In the genomic region with DNA sequence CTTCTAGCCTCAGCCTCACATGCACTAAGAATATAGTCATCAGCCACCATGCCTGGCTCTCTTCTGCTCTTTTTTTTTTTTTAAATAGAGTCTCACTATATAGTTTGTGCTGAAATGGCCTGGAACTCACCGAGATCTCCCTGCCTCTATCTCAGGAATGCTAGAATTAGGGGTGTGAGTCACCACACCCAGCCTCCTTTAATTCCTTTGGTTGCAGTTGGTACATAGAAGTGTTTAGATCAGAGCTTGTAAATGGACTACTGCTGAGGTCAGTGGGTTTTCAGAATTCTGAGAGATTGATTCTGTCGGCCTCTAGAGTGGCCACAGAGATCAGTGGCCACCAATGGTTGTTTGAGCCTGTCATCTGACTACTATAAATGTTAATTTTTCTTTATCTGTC, we compare ENCODE assay signal across 22 mouse cellular contexts. TPM values are rescaled to one million over a fixed set of nuclear protein-coding genes. Genes with fewer than 3 reads are reported as not detected.
A peak's percentile ranks its signal among the peaks of the same experiment; 100 is the strongest.
DNase-seq lines count a peak whose midpoint lies in the region; ATAC-seq and TF ChIP-seq lines count a peak whose summit lies in the region.
"Had no signal": no experiment of that assay in that cellular context is flagged by ENCODE, and none has a peak within 500 bp of the region (broad histone marks: within the 10 kb centered on the region; RNA-seq: fewer than 3 reads in every experiment).

No protein-coding gene starts in this region.

- 50% methylated on average over 2 of the region's 2 CpGs for WGBS in lung, adult 2 months

- TF ChIP-seq CTCF in lung, adult 2 months (IDR thresholded peaks at IDR 0.05; ENCODE audit: insufficient read depth, low read length): no peak
- TF ChIP-seq CTCF in CH12.LX (conservative IDR thresholded peaks at IDR 0.05 in 1 of 2, IDR thresholded peaks at IDR 0.05 in 1 of 2; ENCODE audit: low read depth in 2 of 2, low read length in 2 of 2): no peak

- no peak for TF ChIP-seq RAD21 in CH12.LX (IDR thresholded peaks at IDR 0.05; ENCODE audit: low read depth, low read length)

- no peaks in the 10 kb centered on the region for H3K4me1 ChIP-seq in lung, adult 2 months (ENCODE audit: control insufficient read depth, insufficient read depth, low read length)
- peaks cover 0 to 9% of the 10 kb centered on the region in 2 experiments; a peak in 2 of 4 replicates for H3K4me1 ChIP-seq in CH12.LX (ENCODE audit: control insufficient read depth in 1 of 2, insufficient read depth in 2 of 2)
- H3K4me1 ChIP-seq: embryonic facial prominence, embryonic 13.5 days; heart, embryonic 10.5 days had no signal

- no peak for TF ChIP-seq POLR2A in lung, adult 2 months (IDR thresholded peaks at IDR 0.05; ENCODE audit: borderline replicate concordance, extremely low read depth, low read depth, low read length)
- no peak for TF ChIP-seq POLR2A in CH12.LX (IDR thresholded peaks at IDR 0.05; ENCODE audit: low read depth, low read length)

- no peaks in the 10 kb centered on the region for H3K27me3 ChIP-seq in CH12.LX (replicated peaks)
- H3K27me3 ChIP-seq: forebrain, embryonic 13.5 days; hindbrain, embryonic 15.5 days had no signal

- peak overlapping the region; percentile 78 for H3K4me2 ChIP-seq in CH12.LX (ENCODE audit: insufficient read depth, low read depth, poor library complexity, severe bottlenecking)
- H3K4me2 ChIP-seq: embryonic facial prominence, embryonic 13.5 days; forebrain, embryonic 13.5 days; hindbrain, embryonic 15.5 days had no signal

- no peak for ATAC-seq in CD4-positive, CD25-positive, alpha-beta regulatory T cell, adult 4 months
- ATAC-seq: forebrain, embryonic 13.5 days; intestine, embryonic 16.5 days had no signal

- dilution Hi-C loops in CH12.LX (cut with MboI; ENCODE audit: extremely low pct_ligation_motif_present, extremely low pct_unique_long_range_greater_than_20kb, low sequenced_read_pairs): no loop called here

- no peak overlapping the region for H3K27ac ChIP-seq in CH12.LX (ENCODE audit: insufficient read depth, low read depth)
- H3K27ac ChIP-seq: embryonic facial prominence, embryonic 13.5 days; forebrain, embryonic 13.5 days; heart, embryonic 10.5 days; hindbrain, embryonic 15.5 days had no signal

- TF ChIP-seq EP300 in CH12.LX (IDR thresholded peaks at IDR 0.05; ENCODE audit: low read length): no peak

- H3K4me3 ChIP-seq in lung, adult 2 months (replicated peaks; ENCODE audit: extremely low read depth, low read depth, low read length): no peak overlapping the region
- no peak overlapping the region for H3K4me3 ChIP-seq in CH12.LX (replicated peaks in 1 of 3; ENCODE audit: low read depth in 2 of 3, low read length in 2 of 3, poor library complexity in 1 of 3)
- H3K4me3 ChIP-seq: embryonic facial prominence, embryonic 13.5 days; forebrain, embryonic 13.5 days; heart, embryonic 10.5 days; hindbrain, embryonic 15.5 days had no signal

- peak; percentile 11 to 15 for DNase-seq in lung, adult 18-20 months
- no peak for DNase-seq in lung, adult 2 months
- DNase-seq in CH12.LX (ENCODE audit: extremely low read depth) (no peak), R1 (ENCODE audit: low read depth, low spot score) (peak; percentile 44)
- DNase-seq in adrenal gland, adult (ENCODE audit: inconsistent age in 2 of 2, low spot score in 1 of 2): no peak
- DNase-seq in frontal cortex, postnatal 14 days (ENCODE audit: low spot score in 2 of 2): no peak
- DNase-seq: adrenal gland, adult 8-10 months; adrenal gland, postnatal 36 days; cerebellum, adult 8-10 months; cerebellum, postnatal 25 days; gastrocnemius, postnatal 10 days; heart, adult 18-20 months; heart, postnatal 10 days; kidney, adult 2 months had no signal

- in situ Hi-C loops in CH12.LX (cut with MboI; ENCODE audit: low pct_ligation_motif_present, low pct_unique_long_range_greater_than_20kb, low sequenced_read_pairs): no loop called here

- no peak overlapping the region for H3K9ac ChIP-seq in CH12.LX (ENCODE audit: insufficient read depth, low read depth)
- H3K9ac ChIP-seq: embryonic facial prominence, embryonic 13.5 days; forebrain, embryonic 13.5 days; hindbrain, embryonic 15.5 days had no signal

- no peaks in the 10 kb centered on the region for H3K9me3 ChIP-seq in CH12.LX (replicated peaks; ENCODE audit: low read length)
- H3K9me3 ChIP-seq: embryonic facial prominence, embryonic 13.5 days; forebrain, embryonic 13.5 days; heart, embryonic 10.5 days; hindbrain, embryonic 15.5 days had no signal

- H3K36me3 ChIP-seq in CH12.LX (replicated peaks in 1 of 2; ENCODE audit: control insufficient read depth in 1 of 2, insufficient read depth in 1 of 2, low read length in 1 of 2): peaks cover 0 to 2% of the 10 kb centered on the region in 2 experiments
- H3K36me3 ChIP-seq: embryonic facial prominence, embryonic 13.5 days; heart, embryonic 10.5 days had no signal

- peaks cover 4% of the 10 kb centered on the region; the same call in 1 of the 2 replicates for H3K79me2 ChIP-seq in CH12.LX (replicated peaks; ENCODE audit: control insufficient read depth, extremely low read depth, insufficient read depth, poor library complexity, severe bottlenecking)

TF ChIP-seq in CH12.LX, 34 proteins besides CTCF, POLR2A, EP300 and RAD21:
- TF ChIP-seq NRF1 (IDR thresholded peaks at IDR 0.05; ENCODE audit: low read depth, low read length) (no peak), HCFC1 (IDR thresholded peaks at IDR 0.05; ENCODE audit: low read depth, low read length) (no peak), ZNF384 (IDR thresholded peaks at IDR 0.05; ENCODE audit: low read depth, low read length) (0 out of 2 replicates have a peak, but pooled peaks have one; percentile 22), MAFK (IDR thresholded peaks at IDR 0.05; ENCODE audit: insufficient replicate concordance, low read length) (no peak)

RNA-seq across cellular contexts. Expression of gene Tmem62, which starts 4.0 kb away (rescaled TPM):
- polyA plus RNA-seq in lung, adult 2 months (2012; rRNA removed): 10.0 and 12.5 TPM in 2 replicates
- total RNA-seq in CH12.LX (2012; rRNA removed) (4.4 and 5.2 TPM in 2 replicates), CH12.LX (2014; rRNA removed) (4.4 and 4.9 TPM in 2 replicates)
- 2.9 and 5.3 TPM in 2 replicates for polyA plus RNA-seq in CH12.LX (2012; ENCODE audit: insufficient read length, low read depth)
- 10 to 100 TPM; 11.0 to 15.5 TPM for polyA plus RNA-seq in CD4-positive, CD25-positive, alpha-beta regulatory T cell, adult 4 months (2017; shearing (Covaris generic))

RNA-seq across cellular contexts. Expression of gene Ubr1, which starts 10.3 kb away (rescaled TPM):
- 47.9 and 49.1 TPM in 2 replicates for polyA plus RNA-seq in lung, adult 2 months (2012; rRNA removed)
- total RNA-seq in CH12.LX (2012; rRNA removed) (15.4 and 16.0 TPM in 2 replicates), CH12.LX (2014; rRNA removed) (10.7 and 11.6 TPM in 2 replicates)
- polyA plus RNA-seq in CH12.LX (2012; ENCODE audit: insufficient read length, low read depth): 18.1 TPM in 2 replicates
- 10 to 100 TPM; 46.2 to 47.3 TPM for polyA plus RNA-seq in CD4-positive, CD25-positive, alpha-beta regulatory T cell, adult 4 months (2017; shearing (Covaris generic))

RNA-seq across cellular contexts. Expression of gene Ccndbp1, which starts 27.3 kb away (rescaled TPM):
- polyA plus RNA-seq in lung, adult 2 months (2012; rRNA removed): 20.9 and 28.5 TPM in 2 replicates
- total RNA-seq in CH12.LX (2012; rRNA removed) (20.4 and 23.4 TPM in 2 replicates), CH12.LX (2014; rRNA removed) (33.4 and 33.6 TPM in 2 replicates)
- 38.8 and 42.7 TPM in 2 replicates for polyA plus RNA-seq in CH12.LX (2012; ENCODE audit: insufficient read length, low read depth)
- 100 to 1,000 TPM; 149 to 151 TPM for polyA plus RNA-seq in CD4-positive, CD25-positive, alpha-beta regulatory T cell, adult 4 months (2017; shearing (Covaris generic))

RNA-seq across cellular contexts. Expression of gene Epb42, which starts 56.0 kb away (rescaled TPM):
- 0.06 and 0.13 TPM in 2 replicates for polyA plus RNA-seq in lung, adult 2 months (2012; rRNA removed)
- total RNA-seq in CH12.LX (2012; rRNA removed) (not detected in 2 replicates), CH12.LX (2014; rRNA removed) (not detected in 2 replicates)
- polyA plus RNA-seq in CH12.LX (2012; ENCODE audit: insufficient read length, low read depth): not detected in 2 replicates
- under 1 TPM; 0.35 to 0.42 TPM for polyA plus RNA-seq in CD4-positive, CD25-positive, alpha-beta regulatory T cell, adult 4 months (2017; shearing (Covaris generic))
- total RNA-seq: adrenal gland, postnatal 36 days; ES-E14 had no signal
- polyA plus RNA-seq: cortical plate, adult 2 months had no signal

Comparison
In these comparisons a context has a peak if more than half of its experiments do, and no peak if none do; other contexts are left out.
1. DNase-seq: peak in lung, adult 18-20 months (2 of 2) and R1 (single experiment); none in lung, adult 2 months (single experiment), CH12.LX (single experiment), adrenal gland, adult (0 of 2) and frontal cortex, postnatal 14 days (0 of 2).